Mouse (Mus musculus): ENCODE measurements around the gene Ahnak. TPM values are rescaled to one million over a fixed set of nuclear protein-coding genes. Genes with fewer than 3 reads are reported as not detected.

Ahnak gene
- total and polyA plus RNA-seq, 3 experiments, result 1.2 to 2.2 TPM; not detected in 1

DNA sequence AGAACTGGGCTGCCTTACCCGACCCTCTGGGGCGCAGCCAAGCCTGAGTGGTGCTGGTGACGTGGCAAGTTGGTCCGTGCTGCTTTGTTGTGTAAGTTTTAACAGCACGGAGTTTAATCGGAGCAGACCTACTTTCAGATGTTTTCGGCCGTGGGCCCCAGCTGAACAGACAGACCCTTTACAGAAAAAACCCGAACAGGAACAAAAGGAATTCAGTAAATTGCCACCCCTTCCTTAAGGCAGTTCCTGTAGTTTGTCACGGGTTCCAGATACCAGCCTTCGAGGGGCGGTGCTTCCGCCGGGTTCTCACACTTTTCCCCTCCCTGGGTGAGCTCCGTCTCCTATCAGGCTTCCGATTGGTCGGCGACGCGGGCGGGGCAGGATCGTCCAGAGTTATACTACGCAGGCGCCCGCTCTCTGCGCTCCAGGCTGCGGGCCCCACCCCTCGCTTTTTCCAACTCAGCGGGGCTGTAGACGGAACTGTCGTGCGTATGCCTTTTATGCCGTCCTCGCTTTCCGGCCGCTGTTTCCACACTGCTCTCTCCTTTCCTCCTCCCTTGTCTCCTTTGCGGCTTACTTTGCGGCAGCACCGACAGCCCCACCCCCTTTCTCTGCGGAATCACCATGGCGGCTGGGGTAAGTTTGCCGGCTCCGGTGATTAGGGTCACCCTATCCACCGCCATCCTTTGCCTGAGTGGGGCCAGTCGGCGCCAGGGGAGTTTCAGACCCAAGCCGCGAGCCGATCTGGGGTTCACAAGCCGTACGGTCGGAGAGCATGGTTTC lies 22.3 kb upstream of the Ahnak start, which contains the start of gene Eef1g (continued):
- TF ChIP-seq USF1 (IDR thresholded peaks at IDR 0.05; ENCODE audit: low read depth, low read length) (peak; percentile 79), TAL1 (IDR thresholded peaks at IDR 0.05; ENCODE audit: low read length) (no peak), CTCF (IDR thresholded peaks at IDR 0.05 in 2 of 3, conservative IDR thresholded peaks at IDR 0.05 in 1 of 3; ENCODE audit: control insufficient read depth in 1 of 3, insufficient read depth in 1 of 3, low read depth in 2 of 3, low read length in 3 of 3, poor library complexity in 1 of 3, severe bottlenecking in 1 of 3) (no peak), JUND (IDR thresholded peaks at IDR 0.05; ENCODE audit: low read depth, low read length) (no peak)

GRCm38 (mm10) chr19:8967373-8967743 lies 21.7 kb upstream of the Ahnak start:
- H3K9me3 ChIP-seq (replicated peaks; ENCODE audit: insufficient read depth, low read length), result no peaks in the 10 kb centered on the region
- H3K4me1 ChIP-seq (ENCODE audit: control insufficient read depth in 1 of 2, insufficient read depth in 2 of 2, low read length in 2 of 2), result peaks cover 6 to 25% of the 10 kb centered on the region in 2 experiments
- H3K27ac ChIP-seq (ENCODE audit: control insufficient read depth, low read depth, low read length), result peak overlapping the region; percentile 81
- no peaks in the 10 kb centered on the region for H3K27me3 ChIP-seq (ENCODE audit: control insufficient read depth in 1 of 2, insufficient read depth in 2 of 2, low read length in 2 of 2)
- DNase-seq (ENCODE audit: low read depth, low spot score), result no peak
- H3K9ac ChIP-seq (ENCODE audit: control insufficient read depth, low read depth, low read length, poor library complexity, severe bottlenecking), result peak overlapping the region; percentile 94
- peaks cover 29 to 39% of the 10 kb centered on the region in 2 experiments for H3K36me3 ChIP-seq (ENCODE audit: control insufficient read depth in 1 of 2, insufficient read depth in 2 of 2, low read length in 2 of 2)
- peaks cover 51% of the 10 kb centered on the region for H3K79me2 ChIP-seq (ENCODE audit: control insufficient read depth, insufficient read depth, low read length, poor library complexity)
- peak overlapping the region; percentile 91 to 93 for H3K4me3 ChIP-seq (ENCODE audit: control insufficient read depth in 1 of 2, insufficient read depth in 1 of 2, low read depth in 2 of 2, low read length in 2 of 2)
- TF ChIP-seq CHD1 (IDR thresholded peaks at IDR 0.05; ENCODE audit: low read depth, low read length) (peak; percentile 96; the same call in 1 of the 2 replicates), GATA1 (IDR thresholded peaks at IDR 0.05; ENCODE audit: low read depth, low read length) (no peak), MXI1 (IDR thresholded peaks at IDR 0.05; ENCODE audit: low read depth, low read length) (no peak), E2F4 (IDR thresholded peaks at IDR 0.05; ENCODE audit: borderline replicate concordance, low read depth, low read length) (no peak), POLR2A (IDR thresholded peaks at IDR 0.05; ENCODE audit: control insufficient read depth in 1 of 2, insufficient read depth in 1 of 2, low read depth in 1 of 2, low read length in 2 of 2, poor library complexity in 1 of 2) (peak in 1 of 2 experiments; percentile 53; a peak in 2 of 4 replicates), GABPA (IDR thresholded peaks at IDR 0.05; ENCODE audit: low read depth, low read length) (no peak), CHD2 (IDR thresholded peaks at IDR 0.05; ENCODE audit: low read length) (no peak), ETS1 (IDR thresholded peaks at IDR 0.05; ENCODE audit: low read depth, low read length) (no peak), POLR2AphosphoS2 (IDR thresholded peaks at IDR 0.05; ENCODE audit: low read length) (no peak), ZC3H11A (IDR thresholded peaks at IDR 0.05; ENCODE audit: low read depth, low read length) (no peak), RAD21 (IDR thresholded peaks at IDR 0.05; ENCODE audit: low read depth, low read length) (no peak), SIN3A (IDR thresholded peaks at IDR 0.05; ENCODE audit: low read length) (0 out of 2 replicates have a peak, but pooled peaks have one; percentile 32), RCOR1 (IDR thresholded peaks at IDR 0.05; ENCODE audit: low read depth, low read length) (no peak), KAT2A (conservative IDR thresholded peaks at IDR 0.05; ENCODE audit: low read depth, low read length) (no peak), TAL1 (IDR thresholded peaks at IDR 0.05; ENCODE audit: low read length) (no peak), ELF1 (IDR thresholded peaks at IDR 0.05; ENCODE audit: low read depth, low read length) (no peak), USF1 (IDR thresholded peaks at IDR 0.05; ENCODE audit: low read depth, low read length) (no peak), ZKSCAN1 (IDR thresholded peaks at IDR 0.05; ENCODE audit: low read depth, low read length) (no peak), MAFK (IDR thresholded peaks at IDR 0.05; ENCODE audit: borderline replicate concordance, low read depth, low read length) (no peak), POLR2AphosphoS5 (IDR thresholded peaks at IDR 0.05; ENCODE audit: borderline replicate concordance, low read depth, low read length) (0 out of 2 replicates have a peak, but pooled peaks have one; percentile 4), MEF2A (IDR thresholded peaks at IDR 0.05; ENCODE audit: extremely low read depth, insufficient replicate concordance, low read depth, low read length, poor library complexity, severe bottlenecking) (no peak), CTCF (IDR thresholded peaks at IDR 0.05 in 2 of 3, conservative IDR thresholded peaks at IDR 0.05 in 1 of 3; ENCODE audit: control insufficient read depth in 1 of 3, insufficient read depth in 1 of 3, low read depth in 2 of 3, low read length in 3 of 3, poor library complexity in 1 of 3, severe bottlenecking in 1 of 3) (no peak), MAX (IDR thresholded peaks at IDR 0.05; ENCODE audit: low read length) (no peak; the same call in 1 of the 2 replicates), TCF12 (IDR thresholded peaks at IDR 0.05; ENCODE audit: low read depth, low read length) (no peak), USF2 (IDR thresholded peaks at IDR 0.05; ENCODE audit: borderline replicate concordance in 1 of 2, insufficient read depth in 1 of 2, low read depth in 1 of 2, low read length in 2 of 2) (no peak), ZMIZ1 (IDR thresholded peaks at IDR 0.05; ENCODE audit: low read depth, low read length) (no peak), NRF1 (IDR thresholded peaks at IDR 0.05; ENCODE audit: insufficient read depth, low read depth, low read length, poor library complexity, severe bottlenecking) (no peak), MAZ (IDR thresholded peaks at IDR 0.05; ENCODE audit: low read depth, low read length) (no peak), TBP (IDR thresholded peaks at IDR 0.05; ENCODE audit: low read depth, low read length) (no peak), EP300 (IDR thresholded peaks at IDR 0.05; ENCODE audit: low read depth in 1 of 2, low read length in 2 of 2) (0 out of 4 replicates have a peak, but pooled peaks of 1 of the 2 experiments have one; percentile 11)

All from MEL (cell line).